In genomic region chr13:9473383-9473782, GRCm38 (mm10) we compare ENCODE assay signal across 25 mouse cellular contexts.
"Had no signal": no experiment of that assay in that cellular context is flagged by ENCODE, and none has a peak within 500 bp of the region (broad histone marks: within the 10 kb centered on the region; RNA-seq: fewer than 3 reads in every experiment).

No protein-coding gene starts in this region.

- H3K4me2 ChIP-seq: limb, embryonic 13.5 days; liver, embryonic 12.5 days; liver, embryonic 15.5 days; lung, embryonic 15.5 days; midbrain, embryonic 13.5 days; neural tube, embryonic 13.5 days; stomach, embryonic 15.5 days had no signal

- H3K4me3 ChIP-seq: layer of hippocampus, adult 2 months; limb, embryonic 10.5 days; limb, embryonic 13.5 days; liver, embryonic 12.5 days; liver, embryonic 15.5 days; lung, embryonic 15.5 days; megakaryocyte, embryonic 14.5 days; midbrain, embryonic 10.5 days; midbrain, embryonic 13.5 days; myocyte; neural tube, embryonic 13.5 days; stomach, embryonic 15.5 days had no signal

- H3K27me3 ChIP-seq: limb, embryonic 13.5 days; liver, embryonic 12.5 days; liver, embryonic 15.5 days; lung, embryonic 15.5 days; megakaryocyte, embryonic 14.5 days; midbrain, embryonic 13.5 days; neural tube, embryonic 13.5 days; stomach, embryonic 15.5 days had no signal

- ATAC-seq: liver, embryonic 12.5 days; midbrain, embryonic 13.5 days; midbrain, embryonic 16.5 days had no signal

- H3K36me3 ChIP-seq: limb, embryonic 10.5 days; limb, embryonic 13.5 days; liver, embryonic 12.5 days; liver, embryonic 15.5 days; lung, embryonic 15.5 days; midbrain, embryonic 10.5 days; midbrain, embryonic 13.5 days; neural tube, embryonic 13.5 days; stomach, embryonic 15.5 days had no signal

- DNase-seq: kidney, postnatal 25 days; layer of hippocampus, adult 9-11 months; liver; lung, adult 18-20 months; lung, postnatal 10 days; lung, postnatal 36 days; retina, postnatal 1 day; right cerebral cortex, postnatal 25 days; spleen, adult 18-20 months; thymus, adult 18-20 months; thymus, postnatal 36 days had no signal

- H3K9me3 ChIP-seq: limb, embryonic 10.5 days; liver, embryonic 12.5 days; liver, embryonic 15.5 days; lung, embryonic 15.5 days; stomach, embryonic 15.5 days had no signal

- H3K9ac ChIP-seq: limb, embryonic 13.5 days; liver, embryonic 12.5 days; liver, embryonic 15.5 days; lung, embryonic 15.5 days; midbrain, embryonic 13.5 days; neural tube, embryonic 13.5 days; stomach, embryonic 15.5 days had no signal

- H3K4me1 ChIP-seq: limb, embryonic 10.5 days; limb, embryonic 13.5 days; liver, embryonic 12.5 days; liver, embryonic 15.5 days; lung, embryonic 15.5 days; midbrain, embryonic 10.5 days; midbrain, embryonic 13.5 days; neural tube, embryonic 13.5 days; stomach, embryonic 15.5 days had no signal

- H3K27ac ChIP-seq: kidney, postnatal 0 days; layer of hippocampus, adult 2 months; limb, embryonic 10.5 days; limb, embryonic 13.5 days; liver, embryonic 12.5 days; liver, embryonic 15.5 days; lung, embryonic 15.5 days; midbrain, embryonic 10.5 days; midbrain, embryonic 13.5 days; neural tube, embryonic 13.5 days; stomach, embryonic 15.5 days had no signal
